Mouse (Mus musculus): Measurements from ENCODE around the gene Olfr272. TPM values are rescaled to one million over a fixed set of nuclear protein-coding genes. Genes with fewer than 3 reads are reported as not detected.

The Olfr272 gene
- not detected for polyA plus RNA-seq (2017; shearing (Covaris generic))

GRCm38 (mm10) chr4:52919078-52919477 lies at the start of gene Olfr272:
Gene Olfr272 (minus strand): TSS chr4:52919178.

GRCm38 (mm10) chr4:52964247-52964646 lies 45.3 kb upstream of the Olfr272 start, which contains the start of gene Olfr270:
Gene Olfr270 (plus strand): TSS chr4:52964547.

Other genes with a start within 250 kb of the Olfr272 start
- not detected for gene Olfr275, start 104.6 kb downstream of the Olfr272 start, polyA plus RNA-seq (2017; shearing (Covaris generic))
- gene Olfr273, start 59.9 kb downstream of the Olfr272 start, polyA plus RNA-seq (2017; shearing (Covaris generic)) = 0.24 TPM
- gene Olfr270, start 45.4 kb upstream of the Olfr272 start, polyA plus RNA-seq (2017; shearing (Covaris generic)) = not detected
- gene Nipsnap3a, start 70.1 kb upstream of the Olfr272 start, polyA plus RNA-seq (2017; shearing (Covaris generic)) = 0.46 TPM
- gene Nipsnap3b, start 92.7 kb upstream of the Olfr272 start, polyA plus RNA-seq (2017; shearing (Covaris generic)) = 82.3 TPM
- gene Abca1, start 240.7 kb upstream of the Olfr272 start, polyA plus RNA-seq (2017; shearing (Covaris generic)) = 1.6 TPM

All from effector memory CD4-positive, alpha-beta T cell, adult 7 months (primary cell).